Mouse (Mus musculus): Measurements from ENCODE around the gene Rtca.

Gene Rtca
- long read RNA-seq, experiment 1, transcript Rtca-201 (11 exons, 1,594 nt), result major isoform, 25 of 32 reads
- long read RNA-seq, experiment 1, partial matches to known transcripts, result 3 of 32 reads
- long read RNA-seq, experiment 1, other reads (novel, unspliced or antisense), result 4 of 32 reads
- long read RNA-seq, experiment 2, transcript Rtca-201 (11 exons, 1,594 nt), result major isoform, 30 of 34 reads
- long read RNA-seq, experiment 2, partial matches to known transcripts, result 2 of 34 reads
- long read RNA-seq, experiment 2, other reads (novel, unspliced or antisense), result 2 of 34 reads

DNA sequence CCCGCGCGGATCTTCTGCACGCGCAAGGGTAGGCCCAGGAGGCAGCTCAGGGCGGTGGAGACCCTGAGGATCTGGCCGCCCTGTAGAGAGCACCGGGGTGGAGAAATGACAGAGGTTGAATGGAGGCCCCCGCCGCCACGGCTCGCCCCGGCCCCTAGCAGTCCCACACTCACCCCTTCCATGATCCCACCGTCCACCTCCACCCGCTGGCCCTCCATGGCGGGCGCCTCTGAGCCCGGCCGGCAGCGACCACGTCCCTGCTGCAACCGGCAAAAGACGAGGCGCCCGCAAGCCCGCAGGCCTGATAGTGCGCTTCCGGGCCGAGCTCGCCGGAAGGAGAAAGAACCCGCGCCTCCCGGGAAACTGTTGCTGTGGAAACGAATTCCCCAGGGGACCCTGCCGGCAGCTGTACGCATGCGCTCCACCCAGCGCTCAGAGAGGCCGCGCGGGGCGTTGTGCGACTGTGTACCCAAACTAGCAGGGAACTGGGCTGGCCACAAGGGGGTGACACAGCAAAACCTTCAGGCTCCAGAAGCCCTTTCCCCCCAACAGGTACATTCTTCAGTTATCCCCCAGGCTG is at the start of gene Rtca:
Rtca (minus strand) TSS at position 437 of the 580 bp plus-strand sequence.
- intact Hi-C loops (cut with DNase I), result loop anchor here (5.0 kb wide), 1 partner anchor 69 kb away; no protein-coding TSS in a partner anchor

DNA sequence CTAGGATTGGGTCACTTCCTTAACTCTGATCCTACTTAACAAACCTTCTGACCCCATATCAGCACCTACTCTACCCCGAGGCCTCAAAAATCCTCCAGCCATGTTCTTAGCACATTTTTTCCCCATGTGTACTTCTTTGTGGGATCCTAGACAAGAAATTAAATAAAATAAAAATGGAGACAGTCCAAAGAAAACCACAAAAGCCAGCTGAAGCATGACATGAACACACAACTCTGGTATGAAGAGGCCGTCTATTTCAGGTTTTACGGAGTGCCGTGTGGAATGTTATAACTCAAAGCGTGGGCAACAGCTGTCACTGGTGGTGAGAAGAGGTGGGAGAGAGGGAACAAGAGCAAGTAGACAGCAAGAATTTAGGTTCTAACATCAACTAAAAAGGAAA is 43.4 kb upstream of the Rtca start:
- intact Hi-C loops (cut with DNase I), result no loop called here

DNA sequence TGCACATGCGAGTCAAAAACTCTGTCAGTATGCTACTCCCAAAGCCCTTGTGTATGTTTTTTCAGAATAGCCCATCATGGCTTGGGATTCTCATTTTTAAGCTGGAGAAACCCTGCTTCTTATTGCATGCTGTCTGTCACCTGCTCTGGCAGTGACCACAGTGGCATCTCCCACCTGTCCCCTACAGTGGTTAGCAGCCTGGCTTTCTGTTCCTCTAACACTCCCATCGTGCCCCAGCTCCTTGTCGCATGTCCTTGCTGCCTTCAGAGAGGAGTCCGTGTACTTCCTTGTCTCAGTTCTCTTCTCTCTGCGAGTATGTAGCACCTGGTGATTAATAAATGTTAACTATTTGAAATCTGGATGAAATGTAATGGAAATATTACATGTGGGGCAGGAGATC is 39.4 kb upstream of the Rtca start:
- intact Hi-C loops (cut with DNase I), result no loop called here

DNA sequence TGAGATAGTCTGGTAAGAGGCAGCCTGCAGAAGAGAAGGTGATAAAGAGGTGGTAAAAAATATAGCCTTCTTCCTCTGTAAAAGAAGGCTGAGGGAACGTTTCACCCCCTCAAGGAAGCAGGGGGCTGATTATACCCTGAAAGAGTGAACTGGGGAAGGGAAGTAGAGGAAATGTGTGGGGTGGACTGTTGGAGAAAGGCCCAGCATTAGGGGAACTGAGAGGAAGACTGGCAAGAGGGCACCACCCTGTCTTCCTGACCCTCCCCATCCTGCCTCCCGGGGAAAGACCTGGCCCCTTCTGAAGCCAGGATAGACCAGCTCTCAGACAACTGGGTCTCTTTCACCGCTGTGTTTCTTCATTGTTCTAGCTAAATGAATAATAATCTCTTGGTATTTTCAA is 34.5 kb upstream of the Rtca start:
- intact Hi-C loops (cut with DNase I), result no loop called here

DNA sequence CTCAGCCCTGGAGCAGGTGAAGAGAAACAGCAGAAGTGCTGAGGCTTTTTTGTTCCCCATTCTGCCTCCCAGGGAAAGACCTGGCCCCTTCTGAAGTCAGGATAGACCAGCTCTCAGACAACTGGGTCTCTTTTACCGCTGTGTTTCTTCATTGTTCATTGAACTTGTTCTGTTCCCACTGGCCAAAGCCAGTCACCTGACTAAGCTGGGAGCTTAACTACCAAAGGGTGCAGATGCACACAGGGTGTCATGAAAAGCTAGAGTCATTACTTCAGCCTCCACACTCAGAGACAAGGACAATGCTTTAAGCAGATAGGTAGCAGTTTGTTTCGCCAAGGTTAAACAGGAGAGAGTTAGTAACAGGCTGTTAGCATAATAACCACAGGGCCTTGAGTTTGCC is 34.1 kb upstream of the Rtca start:
- intact Hi-C loops (cut with DNase I), result no loop called here

DNA sequence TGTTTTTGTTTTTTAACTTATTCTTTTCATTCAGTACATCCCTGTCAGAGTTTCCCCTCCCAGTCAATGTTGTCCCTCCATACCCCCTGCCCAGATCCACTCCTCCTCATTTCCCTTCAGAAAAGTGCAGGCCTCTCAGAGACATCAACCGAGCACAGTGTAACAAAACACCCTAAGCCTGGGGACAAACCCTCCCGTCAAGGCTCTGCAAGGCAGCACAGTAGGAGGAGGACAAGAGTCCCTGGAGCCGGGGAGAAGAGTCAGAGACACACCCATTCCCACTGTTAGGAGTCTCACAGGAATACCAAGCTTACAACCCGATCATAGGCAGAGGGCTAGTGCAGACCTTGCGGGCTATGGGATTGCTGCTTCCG is 29.2 kb upstream of the Rtca start:
- intact Hi-C loops (cut with DNase I), result no loop called here

DNA sequence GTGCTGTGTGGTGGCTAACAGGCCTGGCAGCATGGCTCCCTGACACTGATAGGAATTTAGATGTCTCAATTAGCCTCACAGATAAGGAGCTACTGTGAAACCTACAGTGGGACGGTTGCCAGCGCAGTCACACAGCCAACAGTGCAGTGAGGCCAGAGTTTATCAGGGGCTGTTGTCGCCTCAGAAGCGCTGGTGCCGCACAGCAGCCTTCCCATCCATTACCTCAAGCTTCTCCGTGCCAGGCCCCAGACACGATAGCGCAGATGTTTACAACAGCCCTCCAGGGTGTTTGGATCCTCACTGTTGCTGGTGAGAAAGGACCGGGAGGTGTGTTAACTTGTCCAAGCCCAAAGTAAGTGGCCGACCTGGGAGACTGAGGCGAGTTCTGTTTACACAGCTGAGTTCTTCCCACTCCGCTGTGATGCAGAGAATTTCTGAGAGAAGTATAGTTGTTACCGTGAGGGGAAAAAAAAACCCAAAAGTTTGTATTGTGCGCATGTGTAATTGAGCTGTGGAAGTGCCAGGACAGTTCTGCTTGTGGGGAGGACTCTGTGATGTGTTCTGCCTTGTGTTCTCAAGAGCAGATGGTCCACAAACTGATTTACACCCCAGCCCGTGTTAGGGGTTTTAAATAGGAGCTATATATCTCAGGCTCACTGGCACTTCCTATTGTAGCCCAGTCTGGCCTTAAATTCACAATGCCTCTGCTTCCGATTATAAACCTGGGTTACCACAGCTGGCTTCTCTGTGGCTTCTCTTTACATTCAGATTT is 28.6 kb upstream of the Rtca start:
- intact Hi-C loops (cut with DNase I), result no loop called here

DNA sequence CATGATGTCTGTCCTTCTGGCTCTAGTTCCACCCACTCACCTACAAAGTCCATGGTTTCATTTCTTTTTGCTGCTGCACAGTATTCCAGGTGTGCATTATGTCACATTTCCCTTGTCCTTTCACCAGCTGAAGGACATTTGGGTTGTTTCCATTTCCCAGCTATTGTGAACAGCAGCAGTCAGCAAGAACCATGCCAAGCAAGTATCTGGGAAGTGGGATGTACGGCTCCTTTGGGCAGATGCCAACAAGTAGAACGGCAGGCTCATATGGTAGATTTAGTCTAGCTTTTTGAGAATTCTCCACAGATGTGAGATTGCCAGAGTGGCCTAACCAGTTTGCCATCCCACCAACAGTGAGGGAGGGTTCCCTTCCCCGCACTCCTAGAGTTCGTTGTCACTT is 22.8 kb upstream of the Rtca start:
- intact Hi-C loops (cut with DNase I), result no loop called here

DNA sequence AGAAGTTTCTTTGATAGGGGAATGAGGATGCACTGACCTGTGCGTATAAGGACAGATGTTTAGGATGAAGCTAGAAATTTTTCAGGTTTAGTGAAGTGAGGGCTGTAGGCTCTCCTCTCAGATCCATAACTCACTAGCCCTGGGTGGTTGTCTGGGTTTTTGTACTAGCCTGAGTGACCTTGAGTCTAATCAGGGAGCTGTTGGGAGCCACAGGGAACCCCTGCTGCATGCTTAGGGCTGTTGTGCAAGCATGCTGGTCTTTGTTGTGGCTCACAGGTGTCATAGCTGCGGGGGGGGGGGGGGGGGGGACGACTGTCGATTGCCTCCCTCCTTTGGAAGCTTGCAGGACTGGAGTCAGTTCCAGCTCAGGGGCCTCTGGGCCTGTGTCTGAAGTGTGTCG is 21.7 kb upstream of the Rtca start:
- intact Hi-C loops (cut with DNase I), result no loop called here

DNA sequence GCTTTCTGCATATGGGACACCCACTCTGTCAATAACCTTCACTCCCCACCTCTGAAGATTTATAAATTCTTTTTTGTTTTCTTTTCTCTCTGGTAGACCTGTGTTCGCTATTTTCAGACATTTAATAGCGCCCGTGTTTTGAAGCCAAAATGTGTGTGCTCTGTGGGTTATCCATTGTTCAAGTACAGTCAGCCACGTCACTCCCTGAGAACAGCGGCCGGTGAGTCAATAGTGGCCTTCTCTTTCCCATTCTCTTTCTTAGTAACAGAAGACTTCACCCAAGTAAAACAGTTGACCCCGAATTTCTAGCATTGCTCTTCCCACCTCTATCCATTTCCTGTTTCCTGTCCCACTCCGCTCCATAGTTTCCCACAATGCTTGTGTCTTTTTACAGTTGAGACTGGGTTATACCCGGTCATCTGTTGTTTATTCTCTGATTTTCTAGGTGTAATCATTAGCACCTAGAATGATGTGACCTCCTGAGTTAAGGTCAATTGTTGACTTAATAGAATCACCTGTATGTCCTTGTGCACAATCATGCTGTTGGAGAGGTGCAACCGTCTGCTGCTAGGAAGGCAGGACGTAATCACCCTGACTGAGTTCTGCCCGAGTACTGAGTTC is 12.2 kb upstream of the Rtca start:
- intact Hi-C loops (cut with DNase I), result no loop called here

DNA sequence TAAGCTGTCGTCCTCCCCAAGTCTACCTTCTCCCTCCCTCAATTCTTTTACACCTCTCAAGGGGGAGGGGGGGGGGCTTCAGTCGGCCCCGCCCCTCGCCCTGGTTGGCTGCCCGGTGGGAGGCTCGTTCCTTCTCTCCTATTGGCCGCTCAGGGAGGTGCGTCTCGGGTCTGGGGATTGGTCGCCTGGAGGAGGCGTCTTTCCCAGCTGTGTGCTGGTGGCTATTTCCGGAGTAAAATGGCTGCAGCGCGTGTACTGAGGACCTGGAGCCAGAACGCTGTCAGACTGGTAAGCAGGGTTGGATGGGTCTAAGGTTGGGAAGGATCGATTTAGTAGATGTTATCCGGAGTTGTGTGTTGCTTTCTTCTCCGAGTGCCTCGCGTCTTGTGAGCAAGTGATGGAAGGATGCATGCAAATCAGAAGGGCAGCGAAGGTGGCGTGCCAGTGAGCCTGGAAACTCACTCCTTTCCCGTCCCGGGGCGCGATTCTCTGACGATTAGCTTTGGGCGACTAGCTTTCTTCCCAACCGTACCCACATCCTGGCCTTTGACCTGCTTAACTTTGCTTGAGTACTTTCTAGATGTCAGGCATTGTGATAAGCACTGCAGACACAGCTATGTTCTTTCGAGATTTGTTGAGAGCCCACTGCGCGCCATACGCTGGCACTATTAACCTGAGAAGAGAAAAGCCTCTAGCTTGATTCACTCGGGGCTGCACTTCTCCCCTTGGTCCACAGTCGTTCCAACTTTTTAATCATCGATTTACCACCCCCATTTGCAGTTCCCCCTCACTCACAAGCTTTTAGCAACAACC is 5.1 kb upstream of the Rtca start, which contains the start of gene Dbt:
Dbt (plus strand) TSS at position 167 of the 813 bp plus-strand sequence.
- intact Hi-C loops (cut with DNase I), result loop anchor here (5.0 kb wide), 1 partner anchor 181 kb away; no protein-coding TSS in a partner anchor

DNA sequence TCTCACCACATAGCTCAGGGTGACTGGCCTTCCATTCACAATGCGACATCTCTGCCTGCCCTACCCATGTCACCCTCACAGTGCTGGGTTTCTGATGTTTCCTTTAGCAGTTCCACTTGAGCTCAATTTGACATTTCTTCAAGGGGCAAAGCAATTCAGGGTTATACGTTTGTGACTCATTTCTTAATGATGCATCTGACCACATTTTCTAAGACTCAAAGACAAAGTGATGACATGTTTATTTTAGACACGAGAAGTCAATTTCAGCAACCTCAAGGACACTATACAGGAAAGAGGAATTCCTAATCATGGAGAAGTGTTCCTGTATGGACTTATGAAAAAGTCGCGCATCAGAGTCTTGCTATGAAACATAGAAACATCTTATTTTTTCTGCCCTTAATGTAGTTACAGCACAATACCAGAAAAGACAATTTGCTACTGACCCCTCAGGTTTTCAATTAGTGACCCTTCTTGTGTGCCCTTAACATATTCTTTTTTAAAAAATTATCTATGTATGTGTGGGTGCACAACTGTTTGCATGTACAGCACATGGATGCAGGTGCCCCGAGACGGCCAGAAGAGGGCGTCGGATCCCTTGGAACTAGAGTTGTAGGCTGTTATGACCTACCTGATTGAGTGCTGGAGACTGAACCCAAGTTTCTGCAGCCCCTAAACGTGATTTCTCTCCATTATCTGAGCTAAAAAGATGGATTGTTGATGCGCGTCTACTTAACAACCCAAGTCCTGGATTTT is 4.3 kb upstream of the Rtca start:
- intact Hi-C loops (cut with DNase I), result loop anchor here (5.0 kb wide), 1 partner anchor 180 kb away; no protein-coding TSS in a partner anchor

DNA sequence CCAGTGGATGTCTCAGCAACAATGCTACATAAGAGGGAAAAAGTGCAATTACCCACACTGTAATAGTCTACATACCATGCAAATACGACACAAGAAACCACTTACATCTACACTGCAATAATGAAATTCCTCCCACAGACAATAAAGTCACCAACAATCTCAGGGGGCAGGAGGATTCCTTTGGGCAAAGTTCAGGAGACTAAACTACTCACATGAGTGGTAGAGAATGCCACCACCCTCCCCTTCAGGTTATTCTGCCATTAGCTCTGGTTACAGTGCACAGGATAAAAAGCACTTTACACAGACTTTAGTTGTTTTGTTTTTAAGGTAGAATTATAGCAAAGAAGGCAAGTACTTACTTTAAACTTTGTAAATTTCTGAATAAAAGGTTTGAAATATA is 12.3 kb downstream of the Rtca start:
- intact Hi-C loops (cut with DNase I), result no loop called here

DNA sequence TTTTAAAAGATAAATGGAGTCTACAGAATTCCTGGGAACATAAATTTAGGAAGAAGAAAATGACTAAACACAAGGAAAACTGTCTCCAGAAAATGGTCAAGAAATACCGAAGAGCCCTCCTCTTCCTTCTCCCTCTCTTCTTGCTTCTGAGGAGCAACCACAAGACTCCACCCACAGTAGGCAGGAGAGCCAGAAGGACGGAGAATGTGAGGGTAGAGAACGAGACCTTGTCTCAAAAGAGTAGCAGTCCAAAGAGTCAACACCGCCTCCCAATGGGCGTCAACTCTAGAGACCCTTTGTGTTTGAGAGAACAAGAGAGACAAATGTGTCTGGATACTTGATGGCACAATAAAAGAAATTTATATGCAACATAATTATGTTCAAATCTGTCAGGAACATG is 14.3 kb downstream of the Rtca start:
- intact Hi-C loops (cut with DNase I), result loop anchor here (5.0 kb wide), 1 partner anchor 151 kb away; no protein-coding TSS in a partner anchor

DNA sequence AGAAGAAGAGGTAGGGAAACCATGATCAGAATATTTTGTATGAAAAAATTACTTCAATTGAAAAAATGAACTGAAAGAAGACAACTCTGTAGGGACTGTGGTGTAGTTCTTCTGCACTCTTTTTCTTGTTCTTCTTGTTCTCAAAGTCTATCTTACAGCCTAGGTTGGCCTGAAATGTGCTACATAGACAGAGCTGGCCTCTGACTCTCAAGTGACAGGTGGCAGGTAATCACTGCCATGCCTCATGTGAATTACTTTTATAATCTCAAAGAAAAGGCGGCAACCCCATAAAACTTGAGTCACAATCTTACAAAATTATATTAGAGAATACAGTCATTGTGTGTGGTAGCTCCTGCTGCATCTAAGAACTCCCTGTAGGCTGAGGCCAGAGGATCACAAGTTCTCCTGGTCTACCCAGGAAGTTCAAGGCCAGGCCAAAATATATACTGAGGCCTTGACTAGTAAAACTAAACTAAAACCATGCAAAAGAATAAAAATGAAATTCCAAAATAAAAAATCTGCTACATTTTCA is 16.0 kb downstream of the Rtca start:
- intact Hi-C loops (cut with DNase I), result loop anchor here (5.0 kb wide), 1 partner anchor 150 kb away; no protein-coding TSS in a partner anchor

DNA sequence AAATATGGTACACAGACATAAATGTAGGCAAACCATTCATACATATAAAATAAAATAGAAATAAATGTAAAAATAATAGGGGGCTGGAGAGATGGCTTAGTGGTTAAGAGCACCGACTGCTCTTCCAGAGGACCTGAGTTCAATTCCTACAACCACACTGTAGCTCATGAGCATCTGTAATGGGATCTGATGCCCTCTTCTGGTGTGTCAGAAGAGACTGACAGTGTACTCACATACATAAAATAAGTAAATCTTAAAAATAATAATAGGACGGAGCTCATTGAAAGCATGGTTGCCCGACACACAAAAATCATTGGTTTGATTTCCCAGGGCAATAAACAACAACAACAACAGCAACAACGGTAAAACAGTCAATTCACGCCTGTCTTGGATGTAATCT is 17.1 kb downstream of the Rtca start:
- intact Hi-C loops (cut with DNase I), result loop anchor here (5.0 kb wide), 1 partner anchor 149 kb away; no protein-coding TSS in a partner anchor

DNA sequence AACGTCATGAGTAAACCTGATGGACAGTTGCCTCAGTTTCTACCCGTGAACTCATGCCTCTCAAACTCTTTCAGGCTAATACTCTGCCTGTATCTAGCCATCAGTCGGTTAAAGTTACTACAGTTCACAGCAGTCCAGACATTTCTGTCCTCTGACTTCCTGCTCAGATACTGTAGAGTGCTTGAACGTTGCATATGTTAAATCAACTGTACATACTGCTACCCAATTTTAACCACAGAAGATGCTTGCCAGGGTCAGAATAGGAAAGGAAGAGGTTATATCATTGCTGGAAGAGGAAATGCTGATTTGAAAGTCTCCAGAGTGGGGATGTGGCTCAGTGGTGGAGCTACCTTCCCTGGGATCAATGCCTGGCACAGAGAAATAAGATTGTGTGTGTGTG is 24.7 kb downstream of the Rtca start:
- intact Hi-C loops (cut with DNase I), result loop anchor here (5.0 to 10.0 kb wide), 2 partner anchors 51 to 458 kb away; no protein-coding TSS in a partner anchor

DNA sequence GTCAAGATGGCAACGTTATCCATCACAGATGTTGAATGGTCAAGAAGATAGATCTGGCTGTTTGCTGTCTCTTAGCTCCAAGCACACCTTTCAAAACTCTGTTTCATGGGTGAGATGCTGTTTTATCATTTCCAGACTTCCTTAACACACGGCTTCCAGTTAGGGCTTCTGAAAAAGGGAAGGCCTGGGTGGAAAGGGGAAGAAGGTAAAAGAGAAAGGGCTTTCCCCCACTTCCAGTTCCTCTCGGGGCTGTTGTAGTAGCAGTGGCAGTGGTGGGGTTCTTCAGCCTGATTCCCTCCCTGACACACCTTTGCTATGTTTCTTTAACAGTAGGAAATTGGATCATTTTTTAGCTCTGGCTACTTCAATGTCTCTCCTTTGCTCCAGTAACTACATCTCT is 25.3 kb downstream of the Rtca start:
- intact Hi-C loops (cut with DNase I), result loop anchor here (5.0 to 10.0 kb wide), 2 partner anchors 50 to 458 kb away; no protein-coding TSS in a partner anchor

DNA sequence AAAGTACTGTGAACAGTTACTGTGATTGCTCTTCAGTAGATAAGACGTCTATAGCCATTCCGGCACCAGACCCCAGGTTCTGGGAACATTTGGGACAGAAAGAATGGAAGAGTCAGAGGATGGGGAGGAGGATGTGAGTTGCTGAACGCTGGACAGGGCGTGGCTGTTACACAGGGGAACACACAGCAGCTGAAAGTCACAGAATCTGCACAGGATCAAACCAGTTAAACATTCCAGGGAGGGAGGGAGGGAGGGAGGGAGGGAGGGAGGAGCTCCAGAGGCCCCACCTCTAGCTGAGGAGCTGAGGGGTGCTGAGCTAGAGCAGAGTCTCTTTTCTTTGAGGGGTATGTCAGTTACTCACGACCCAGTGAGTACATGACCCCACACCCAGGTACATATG is 27.1 kb downstream of the Rtca start:
- intact Hi-C loops (cut with DNase I), result loop anchor here (5.0 to 10.0 kb wide), 2 partner anchors 49 to 456 kb away; no protein-coding TSS in a partner anchor
